Mouse (Mus musculus) liver, adult 2 months (tissue): ENCODE results near the gene Mfsd12. TPM values are rescaled to one million over a fixed set of nuclear protein-coding genes. Genes with fewer than 3 reads are reported as not detected.

ENCODE experiments used
- DNase-seq: peaks from one replicate; pipeline ENCODE4 v3.0.0-alpha.2; 2011; ENCODE audit warnings: low read depth, low spot score; ENCODE audit errors: extremely low read depth
- H3K27ac ChIP-seq: fragments of 200-500 bp; replicated peaks from 2 replicates; pipeline ENCODE4 v1.5.1; 2012; ENCODE audit warnings: low read depth, mild to moderate bottlenecking, control low read depth, inconsistent platforms, low read length; ENCODE audit not compliant: insufficient read depth
- H3K27me3 ChIP-seq: fragments of 200-500 bp; 2 replicates; pipeline ENCODE4 v1.6.1; 2012; ENCODE audit warnings: mild to moderate bottlenecking, moderate library complexity, low read length, inconsistent platforms; ENCODE audit not compliant: control insufficient read depth, insufficient read depth
- H3K36me3 ChIP-seq: fragments of 200-500 bp; 2 replicates; pipeline ENCODE4 v1.6.1; 2012; ENCODE audit warnings: low read length, inconsistent platforms; ENCODE audit not compliant: control insufficient read depth, insufficient read depth
- H3K4me1 ChIP-seq: fragments of 200-500 bp; 2 replicates; pipeline ENCODE4 v1.6.1; 2011; ENCODE audit warnings: low read length; ENCODE audit not compliant: control insufficient read depth, insufficient read depth
- H3K4me3 ChIP-seq: fragments of 200-500 bp; 2 replicates; pipeline ENCODE4 v1.5.1; 2011; ENCODE audit warnings: low read depth, mild to moderate bottlenecking, control low read depth, low read length, moderate library complexity; ENCODE audit not compliant: insufficient read depth
- H3K79me2 ChIP-seq: fragments of 200-500 bp; 2 replicates; pipeline ENCODE4 v1.6.1; 2012; ENCODE audit warnings: inconsistent platforms, mild to moderate bottlenecking, low read length, moderate library complexity; ENCODE audit not compliant: control insufficient read depth, insufficient read depth
- H3K9ac ChIP-seq: fragments of 200-500 bp; 2 replicates; pipeline ENCODE4 v1.6.1; 2012; ENCODE audit warnings: low read depth, mild to moderate bottlenecking, control low read depth, inconsistent platforms, low read length
- CTCF ChIP-seq: fragments of 200-500 bp; IDR thresholded peaks from 2 replicates; pipeline ENCODE4 v1.5.1; 2011; ENCODE audit warnings: low read depth, low read length, control low read depth
- POLR2A ChIP-seq: fragments of 200-500 bp; IDR thresholded peaks from 2 replicates; pipeline ENCODE4 v1.6.1; 2011; ENCODE audit warnings: low read length, control low read depth; ENCODE audit not compliant: insufficient read depth; ENCODE audit errors: extremely low read depth
- WGBS: fragments of 180-500 bp; shearing (Covaris S2); methylation state at CpG from one replicate; pipeline ENCODE4 v1.1.7; 2018; 5-methylcytosine and 5-hydroxymethylcytosine counted together
- polyA plus RNA-seq: library from polyadenylated mRNA; depleted of rRNA; stranded (reverse); fragments of >200 nt; gene quantifications from 2 replicates; pipeline ENCODE4 v1.2.3, GENCODE M21; 2012
- total RNA-seq: library from RNA; depleted of rRNA; stranded (reverse); fragments of >200 nt; gene quantifications from 2 replicates; pipeline ENCODE4 v1.2.3, GENCODE M21; 2014

The Mfsd12 gene
- total and polyA plus RNA-seq, 2 experiments = 5.3 to 12.8 TPM

- peak within 1 kb of the TSS; percentile 60 for H3K27ac ChIP-seq
- no peaks in the 10 kb centered on the region for H3K36me3 ChIP-seq
- H3K4me1 ChIP-seq = peaks cover 10% of the 10 kb centered on the region
These were observed 20.7 kb downstream of the Mfsd12 start, which contains the start of gene Fzr1 for GRCm38 (mm10) chr10:81377793-81378552. Gene Fzr1 (minus strand): TSS chr10:81378516.

GRCm38 (mm10) chr10:81378553-81379182, 21.4 kb downstream of the Mfsd12 start:
- H3K27me3 ChIP-seq = no peaks in the 10 kb centered on the region
- H3K79me2 ChIP-seq = peaks cover 20% of the 10 kb centered on the region; the same call in 1 of the 2 replicates
- peaks cover 10% of the 10 kb centered on the region for H3K4me1 ChIP-seq
- H3K9ac ChIP-seq = peak overlapping the region; percentile 20
- no peak overlapping the region for H3K27ac ChIP-seq
- TF ChIP-seq POLR2A (no peak), CTCF (no peak)
- no peaks in the 10 kb centered on the region for H3K36me3 ChIP-seq
- peak; percentile 95 for DNase-seq
- peak overlapping the region; percentile 57 for H3K4me3 ChIP-seq
- WGBS = under 1% methylated on average over 46 of the region's 46 CpGs

More at GRCm38 (mm10) chr10:81377793-81378552, 20.7 kb downstream of the Mfsd12 start, which contains the start of gene Fzr1:
- Histone ChIP-seq H3K27me3 (no peaks in the 10 kb centered on the region), H3K4me3 (peak within 1 kb of the TSS; percentile 77), H3K9ac (peak within 1 kb of the TSS; percentile 90), H3K79me2 (peaks cover 20% of the 10 kb centered on the region; the same call in 1 of the 2 replicates)
- under 1% methylated on average over 57 of the region's 59 CpGs for WGBS
- DNase-seq = no peak
- peak; percentile 51; the same call in 1 of the 2 replicates for TF ChIP-seq POLR2A
- TF ChIP-seq CTCF = no peak

DNA sequence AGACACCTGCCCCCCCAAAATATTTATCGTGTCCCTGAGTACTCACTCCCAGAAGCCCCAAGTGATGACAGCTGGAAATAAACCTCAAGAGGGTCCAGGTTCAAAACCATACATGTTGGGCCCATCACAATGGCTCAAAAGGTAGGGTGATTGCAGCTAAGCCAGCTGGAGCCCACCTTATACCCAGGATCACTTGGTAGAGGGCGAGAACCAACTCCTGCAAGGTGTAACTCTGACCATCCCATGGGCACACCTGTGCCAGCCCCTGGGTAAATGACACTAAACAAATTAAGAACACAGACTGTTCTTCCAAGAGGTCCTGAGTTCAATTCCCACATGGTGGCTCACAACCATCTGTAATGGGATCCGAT, 21.9 kb downstream of the Mfsd12 start:
- Histone ChIP-seq H3K4me1 (peaks cover 10% of the 10 kb centered on the region), H3K9ac (no peak overlapping the region; the same call in 1 of the 2 replicates), H3K4me3 (peak overlapping the region; percentile 57), H3K36me3 (no peaks in the 10 kb centered on the region), H3K79me2 (peaks cover 17% of the 10 kb centered on the region; the same call in 1 of the 2 replicates), H3K27ac (no peak overlapping the region), H3K27me3 (no peaks in the 10 kb centered on the region)
- 65% methylated on average over 3 of the region's 3 CpGs for WGBS
- no peak for DNase-seq
- TF ChIP-seq CTCF (no peak), POLR2A (no peak)

- no peaks in the 10 kb centered on the region for H3K27me3 ChIP-seq
- WGBS = 89% methylated on average over 6 of the region's 6 CpGs
- H3K4me3 ChIP-seq = no peak overlapping the region
These were observed 22.6 kb downstream of the Mfsd12 start for GRCm38 (mm10) chr10:81379809-81380378.

DNA sequence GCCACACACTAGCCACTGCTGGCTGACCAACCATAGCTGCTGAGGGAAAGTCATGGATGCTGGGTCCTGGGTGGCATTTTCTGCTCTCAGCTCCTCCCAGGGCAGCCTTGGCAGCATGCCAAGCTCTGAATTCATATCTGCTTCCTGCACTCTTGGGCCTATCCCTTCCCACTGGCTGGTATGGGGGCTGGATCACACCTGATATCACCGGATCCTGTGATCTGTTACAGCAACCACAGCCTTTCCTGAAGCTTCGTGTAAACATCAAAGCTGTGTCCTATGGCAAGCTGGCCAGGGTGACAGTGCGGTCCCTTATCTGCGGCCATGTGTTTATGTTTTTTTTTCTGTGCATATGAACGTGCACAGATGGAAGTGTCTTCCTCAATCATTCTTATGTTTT, 24.7 kb downstream of the Mfsd12 start:
- TF ChIP-seq CTCF = no peak
- no peak for TF ChIP-seq POLR2A
- no peak overlapping the region for H3K27ac ChIP-seq
- H3K79me2 ChIP-seq = peaks cover 19% of the 10 kb centered on the region
- no peak for DNase-seq
- no peaks in the 10 kb centered on the region for H3K27me3 ChIP-seq
- 70% methylated on average over 5 of the region's 5 CpGs for WGBS
- H3K4me3 ChIP-seq = no peak overlapping the region
- H3K4me1 ChIP-seq = peaks cover 16% of the 10 kb centered on the region
- H3K36me3 ChIP-seq = no peaks in the 10 kb centered on the region
- H3K9ac ChIP-seq = no peak overlapping the region

More at GRCm38 (mm10) chr10:81379809-81380378, 22.6 kb downstream of the Mfsd12 start:
- Histone ChIP-seq H3K9ac (no peak overlapping the region), H3K4me1 (peaks cover 11% of the 10 kb centered on the region), H3K79me2 (peaks cover 19% of the 10 kb centered on the region), H3K36me3 (no peaks in the 10 kb centered on the region), H3K27ac (no peak overlapping the region)
- no peak for DNase-seq
- TF ChIP-seq POLR2A = no peak
- no peak for TF ChIP-seq CTCF
